Mouse (Mus musculus): ENCODE results near the gene Ccdc60.

DNA sequence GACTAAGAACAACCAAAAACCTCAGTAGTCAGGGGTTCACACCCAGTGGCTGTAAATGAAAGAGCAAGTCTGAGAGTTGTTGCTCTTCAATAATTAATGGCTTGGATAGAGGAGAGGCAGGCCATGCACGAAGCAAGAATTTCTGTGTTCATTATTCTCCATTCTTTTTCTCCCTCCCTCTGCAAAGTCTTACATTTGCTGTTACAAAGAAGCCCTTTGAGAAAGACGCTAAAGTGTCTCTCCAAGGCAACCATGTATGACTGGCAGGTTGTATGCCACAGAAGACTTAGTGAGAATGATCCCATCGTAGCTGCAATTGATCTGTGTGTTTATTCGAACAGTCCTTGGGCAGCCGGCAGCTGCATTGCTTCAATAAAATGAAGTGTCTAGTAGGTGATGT is 34.6 kb upstream of the Ccdc60 start:
- no peak for TF ChIP-seq CTCF (IDR thresholded peaks at IDR 0.05; ENCODE audit: control insufficient read depth, insufficient read depth, low read length)
- TF ChIP-seq POLR2A (IDR thresholded peaks at IDR 0.05; ENCODE audit: borderline replicate concordance, control insufficient read depth, low read depth, low read length), result no peak
